Mouse (Mus musculus) ES-Bruce4 (cell line): ENCODE data around the gene Kynu.

ENCODE experiments used
- CTCF ChIP-seq: IDR thresholded peaks from one replicate; pipeline ENCODE4 v1.8.1; 2011; ENCODE audit warnings: low read depth, low read length
- POLR2A ChIP-seq: IDR thresholded peaks from one replicate; pipeline ENCODE4 v1.8.1; 2011; ENCODE audit warnings: low read length; ENCODE audit not compliant: insufficient read depth

DNA sequence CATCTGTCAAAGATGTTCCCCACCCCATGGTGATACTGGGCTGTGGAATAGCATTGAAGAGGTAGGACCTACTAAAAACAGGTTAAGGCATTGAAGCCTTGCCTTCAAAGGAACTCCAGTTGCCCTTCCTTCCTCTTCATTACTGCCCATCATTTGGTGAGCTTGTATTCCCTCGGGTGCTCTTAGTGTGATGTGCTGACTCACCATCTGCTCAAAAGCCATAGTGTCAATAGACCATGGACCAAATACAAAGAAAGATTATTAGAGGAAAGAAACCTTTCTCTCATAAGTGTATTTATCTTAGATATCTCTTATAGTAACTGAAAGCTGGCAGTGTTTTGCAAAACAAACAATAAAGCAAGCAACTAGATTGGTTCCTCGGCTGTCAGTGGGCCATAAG, 20.7 kb upstream of the Kynu start:
- no peak for TF ChIP-seq POLR2A
- TF ChIP-seq CTCF, result no peak
